Mouse (Mus musculus) left cerebral cortex, postnatal 10 days (tissue): ENCODE measurements around the gene Gpcpd1. TPM values are rescaled to one million over a fixed set of nuclear protein-coding genes. Genes with fewer than 3 reads are reported as not detected.
"Not testable (repeated sequence)": the region's sequence is repeated elsewhere in the genome, so short reads cannot be mapped to it uniquely, and the experiment has no call there.

Experiments used
- DNase-seq, 2 experiments: peaks; one replicate each; pipeline ENCODE4 v3.0.0; 2021 to 2022; ENCODE audit warnings: low spot score in 2 of 2, mixed read lengths in 1 of 2; ENCODE audit errors: extremely low spot score in 1 of 2
- intact Hi-C: fragments of 180-260 bp; cut with DNase I; formaldehyde crosslinking; loops from one replicate; pipeline ENCODE4 v1.15.1; 2025
- total RNA-seq, 2 experiments: library from RNA; stranded (reverse); gene quantifications; 2 replicates each; pipeline ENCODE4 v1.2.3; 2021

Gpcpd1 gene
- total RNA-seq, 2 experiments from 2014 or later = 131 to 150 TPM

DNA sequence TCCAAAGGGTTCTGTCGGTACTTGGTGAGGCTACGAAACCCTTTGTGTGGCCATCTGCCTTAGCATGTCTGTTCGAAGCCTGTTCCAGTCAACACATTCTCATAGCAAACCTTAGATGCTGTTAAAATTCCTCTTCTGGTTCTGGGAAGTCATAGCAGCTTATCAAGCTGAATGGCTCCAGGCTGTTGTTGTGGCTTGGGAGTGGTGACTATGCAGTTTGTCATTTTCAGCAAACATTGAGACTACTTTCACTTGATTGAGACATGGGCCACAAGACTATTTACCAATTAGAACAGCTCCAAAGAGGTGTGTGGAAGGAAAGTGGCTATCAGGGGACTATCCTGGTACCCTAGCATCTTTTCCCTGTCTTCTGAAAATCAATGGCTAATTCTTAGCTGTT is 4.6 kb upstream of the Gpcpd1 start:
- DNase-seq = no peak
- intact Hi-C loops = no loop called here

DNA sequence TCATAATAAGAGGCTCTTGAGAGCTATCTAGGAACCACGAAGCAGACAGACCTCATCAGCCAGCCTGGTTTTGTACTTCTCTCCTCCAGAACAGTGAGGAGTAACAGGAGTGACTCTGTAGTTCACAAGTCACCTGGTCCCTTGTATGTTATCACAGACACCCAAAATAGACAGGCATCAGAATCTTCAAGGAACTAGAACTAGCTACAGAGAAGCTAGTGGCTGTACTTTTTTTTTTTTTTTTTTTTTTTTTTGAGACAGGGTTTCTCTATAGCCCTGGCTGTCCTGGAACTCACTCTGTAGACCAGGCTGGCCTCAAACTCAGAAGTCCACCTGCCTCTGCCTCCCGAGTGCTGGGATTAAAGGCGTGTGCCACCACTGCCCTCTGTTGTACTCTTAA is 4.0 kb upstream of the Gpcpd1 start:
- intact Hi-C loops, DNase-seq: not testable (repeated sequence)

DNA sequence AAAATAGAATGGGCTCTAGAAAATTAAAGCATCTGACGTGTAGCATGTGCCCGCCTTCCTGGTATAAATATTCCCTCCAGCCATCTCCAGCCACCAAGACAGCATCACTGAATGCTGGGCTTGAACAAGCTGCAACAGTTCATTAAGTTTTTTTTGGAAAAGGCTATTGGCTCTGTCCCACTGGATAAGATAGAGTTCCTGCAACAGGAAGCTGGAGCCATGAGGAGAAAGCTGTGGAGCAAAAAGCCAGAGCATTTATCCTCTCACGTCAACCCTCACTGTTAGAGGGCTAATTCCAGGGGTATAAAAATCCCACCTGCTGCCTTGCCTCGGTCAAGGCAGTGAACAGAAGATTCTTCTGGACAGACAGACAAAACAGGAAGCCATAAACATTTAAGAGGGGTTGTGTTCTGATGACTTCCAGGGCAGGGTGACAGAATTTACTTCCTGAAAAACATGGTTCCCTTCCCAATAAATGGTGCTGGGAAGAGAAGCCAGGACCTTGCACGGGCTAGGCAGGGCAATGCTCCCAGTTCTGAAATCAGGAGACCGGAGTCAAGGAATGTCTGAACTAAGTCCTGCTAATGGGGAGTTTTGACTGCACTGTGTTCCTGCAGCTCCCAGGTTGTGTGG is 2.5 kb upstream of the Gpcpd1 start:
- no peak for DNase-seq
- intact Hi-C loops = no loop called here

DNA sequence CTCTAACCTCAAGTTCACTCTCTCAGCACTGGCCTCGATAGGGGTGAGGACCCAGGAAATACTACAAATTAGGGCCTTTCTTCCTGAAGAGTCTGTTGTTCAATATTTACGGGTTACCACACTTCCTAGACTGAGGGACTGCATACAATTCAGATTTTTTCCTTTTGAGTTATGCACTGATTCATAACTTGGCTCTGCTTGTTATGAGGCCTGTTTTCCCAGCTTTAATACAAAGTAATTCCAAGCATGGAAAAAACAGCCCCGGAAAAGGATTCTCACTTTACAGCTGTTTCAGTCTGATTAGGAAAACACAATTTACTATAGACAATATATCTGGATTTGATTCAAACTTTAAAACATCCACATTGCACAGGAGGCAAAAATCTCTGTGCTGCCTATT is 1.5 kb downstream of the Gpcpd1 start:
- intact Hi-C loops = no loop called here

DNA sequence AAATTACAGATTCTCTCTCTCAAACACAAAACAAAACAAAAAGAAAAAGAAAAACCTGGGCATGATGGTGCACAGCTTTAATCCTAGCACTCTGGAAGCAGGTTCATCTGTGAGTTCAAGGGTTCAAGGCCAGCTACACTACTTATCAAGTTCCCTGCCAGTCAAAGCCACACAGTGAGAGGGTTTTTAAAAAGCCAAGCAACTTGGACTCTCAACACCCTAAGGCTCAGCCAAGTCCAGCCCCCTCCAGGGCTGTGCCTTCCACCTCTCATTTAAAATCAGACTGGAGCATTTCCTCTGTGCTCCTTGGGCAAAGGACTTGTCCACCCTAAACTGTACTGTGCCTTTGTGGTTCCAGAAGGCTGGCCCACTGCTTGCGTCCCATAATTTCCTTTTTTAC is 3.3 kb downstream of the Gpcpd1 start:
- peak in 1 of 2 experiments; percentile 27 for DNase-seq
- intact Hi-C loops = no loop called here

More for the DNA sequence above, 1.5 kb downstream of the Gpcpd1 start:
- DNase-seq = no peak

DNA sequence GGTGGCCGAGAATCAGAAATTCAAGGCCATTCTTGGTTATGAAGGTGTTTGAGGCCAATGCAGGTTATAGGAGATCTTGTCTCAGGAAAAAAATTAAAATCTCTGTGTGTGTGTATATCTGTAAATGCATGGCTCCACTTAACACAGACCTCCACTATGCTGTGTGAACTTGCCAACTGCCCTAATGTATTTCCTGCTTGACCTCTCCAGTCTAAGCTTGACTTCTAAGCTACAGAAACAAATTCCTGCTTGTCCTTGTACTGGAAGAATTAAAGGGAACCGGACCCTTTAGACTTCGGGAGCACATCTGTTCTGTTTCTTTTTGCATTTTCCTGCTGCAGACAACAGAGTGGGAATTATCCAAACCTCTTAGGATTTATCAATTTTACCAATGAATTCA is 4.4 kb downstream of the Gpcpd1 start:
- DNase-seq = no peak
- intact Hi-C loops = no loop called here

DNA sequence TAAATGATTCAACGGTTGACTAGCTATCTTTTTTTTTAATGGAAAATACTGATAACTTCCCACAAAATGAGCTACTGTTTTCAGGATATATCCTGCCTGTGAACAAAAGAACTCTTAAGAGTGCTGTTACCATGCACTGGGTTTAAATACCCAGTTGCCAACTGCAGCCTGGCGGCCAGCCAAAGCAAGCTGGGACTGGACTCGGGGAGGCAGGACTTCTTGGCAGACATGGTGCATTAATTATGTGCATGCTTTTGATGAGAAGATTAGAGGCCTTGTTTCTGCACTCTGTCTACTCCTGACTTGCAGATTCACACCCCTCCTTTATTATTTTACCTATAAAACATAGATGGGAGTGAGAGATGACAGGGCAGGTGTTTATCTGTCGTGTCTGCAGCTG is 5.3 kb downstream of the Gpcpd1 start:
- peak; percentile 85 to 89 for DNase-seq
- intact Hi-C loops = no loop called here

DNA sequence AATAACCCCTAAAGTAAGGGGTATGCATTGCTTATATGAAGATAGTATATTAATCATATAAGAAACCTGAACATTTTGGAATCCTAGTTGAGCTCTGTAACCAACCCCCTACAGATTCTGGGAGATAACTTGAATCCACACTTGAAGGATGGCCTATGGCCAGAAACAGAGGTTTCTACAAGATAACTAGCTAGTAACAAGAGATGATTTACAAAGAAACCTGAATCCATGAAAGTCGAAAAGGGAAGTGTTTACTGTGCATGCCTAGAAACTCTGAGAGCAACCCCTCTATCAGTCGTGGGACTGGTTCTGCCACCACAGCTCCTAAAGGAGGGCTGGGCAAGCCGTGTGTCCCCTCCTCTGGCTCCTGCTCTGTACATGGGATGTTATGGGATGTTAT is 7.8 kb downstream of the Gpcpd1 start:
- intact Hi-C loops = loop anchor here (5.0 kb wide), 1 partner anchor 203 kb away; the partner anchor contains the start of gene Chgb
- DNase-seq = no peak

DNA sequence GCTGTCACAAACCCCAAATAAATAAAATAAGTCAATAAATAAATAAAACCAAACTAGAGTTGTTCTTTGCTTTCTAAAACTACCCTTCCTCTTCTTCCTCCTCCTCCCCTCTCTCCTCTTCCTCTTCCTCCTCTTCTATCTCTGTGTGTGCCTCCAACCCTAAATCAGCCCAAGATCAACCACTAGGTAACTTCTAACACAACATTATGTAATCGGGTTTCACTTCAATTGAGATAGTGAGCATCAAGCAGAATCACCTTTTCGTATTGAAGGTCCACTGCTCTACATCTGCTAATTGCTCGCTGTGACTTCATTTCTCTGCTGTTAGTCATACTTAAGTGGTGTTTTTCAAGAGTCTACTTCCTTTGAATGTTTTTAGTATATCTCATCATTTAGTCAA is 8.8 kb downstream of the Gpcpd1 start:
- intact Hi-C loops = loop anchor here (5.0 kb wide), 1 partner anchor 204 kb away; the partner anchor contains the start of gene Chgb
- DNase-seq = no peak

DNA sequence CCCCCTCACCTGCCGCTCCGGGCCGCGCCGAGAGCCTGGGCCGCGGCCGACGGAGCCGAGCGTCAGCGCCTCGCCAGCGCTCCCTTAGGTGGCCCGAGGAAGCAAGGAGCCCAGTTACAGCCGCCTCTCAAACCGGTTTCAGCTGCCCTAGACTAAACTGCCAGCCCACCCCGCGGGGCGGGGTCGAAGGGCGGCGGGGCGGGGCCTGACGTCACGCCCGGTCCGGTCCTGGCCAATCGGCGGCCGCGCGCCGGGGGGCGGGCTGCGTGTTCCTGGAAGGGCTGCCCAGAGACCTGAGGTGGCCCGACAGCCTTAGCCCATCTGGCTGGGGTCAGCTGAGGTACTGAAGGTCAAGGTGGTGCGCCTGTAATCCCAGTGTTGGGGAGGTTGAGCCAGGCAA is 9.5 kb downstream of the Gpcpd1 start:
- intact Hi-C loops = loop anchor here (5.0 kb wide), 1 partner anchor 204 kb away; the partner anchor contains the start of gene Chgb
- peak; percentile 94 to 98 for DNase-seq

DNA sequence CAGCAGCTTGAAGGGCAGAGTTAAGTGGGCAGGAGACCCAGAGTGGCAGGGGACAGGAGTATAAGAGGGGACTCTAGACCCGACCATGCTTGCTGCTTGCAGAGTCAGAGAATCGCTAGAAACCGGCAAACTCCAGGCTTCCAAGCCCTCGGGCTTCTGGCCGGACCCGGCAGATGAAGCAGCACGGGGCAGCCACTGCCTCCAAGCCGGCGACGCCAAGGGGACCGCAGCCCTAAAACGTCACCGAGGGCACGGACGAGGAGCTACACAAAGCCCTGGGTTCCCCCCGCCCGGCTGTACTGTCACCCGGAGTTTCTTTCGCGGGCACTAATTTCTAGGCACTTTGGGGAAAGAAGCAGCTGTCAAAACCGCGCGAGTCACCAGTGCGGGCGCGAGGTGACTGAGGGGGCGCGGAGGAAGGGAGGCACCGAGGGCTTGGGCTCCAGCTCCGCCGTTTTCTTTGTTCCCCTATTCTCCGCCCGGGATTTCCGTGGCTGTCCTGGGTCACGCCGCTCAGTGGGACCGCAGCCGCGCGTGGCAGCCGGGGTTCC is 10.0 kb downstream of the Gpcpd1 start:
- peak; percentile 40 to 74 for DNase-seq
- intact Hi-C loops = loop anchor here (2.0 to 5.0 kb wide), 2 partner anchors 109 to 205 kb away; partner anchors contain the start of genes Chgb and Shld1

DNA sequence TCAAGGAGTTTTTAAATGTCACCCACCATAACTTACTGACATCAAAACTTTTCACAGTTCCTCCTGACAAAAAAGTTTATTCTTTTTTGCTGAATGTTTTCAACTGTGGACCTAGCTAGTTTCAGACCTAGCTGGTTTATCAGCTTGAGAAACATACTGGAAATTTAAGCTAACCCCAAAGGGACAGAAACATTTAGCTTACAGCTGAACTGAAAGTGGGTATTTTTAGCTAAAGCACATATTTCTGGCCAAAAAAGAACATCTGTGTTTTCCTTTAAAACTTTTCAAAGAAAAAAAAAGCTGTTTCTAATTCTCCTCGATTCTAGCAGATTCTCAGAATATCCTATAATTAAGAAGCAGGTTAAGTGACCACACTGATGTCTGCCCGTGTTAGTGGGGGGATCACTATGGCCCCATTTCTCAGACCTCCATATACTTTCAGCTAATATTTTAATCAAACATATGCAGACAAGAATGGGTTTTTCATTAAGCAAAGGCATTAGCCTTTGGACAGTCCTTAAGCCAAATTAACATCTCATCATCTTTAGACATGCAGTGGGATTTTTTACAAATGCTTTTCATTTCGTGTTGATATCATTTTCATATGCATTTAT is 10.9 kb downstream of the Gpcpd1 start:
- DNase-seq = no peak
- intact Hi-C loops = loop anchor here (2.0 to 5.0 kb wide), 2 partner anchors 110 to 206 kb away; partner anchors contain the start of genes Chgb and Shld1

DNA sequence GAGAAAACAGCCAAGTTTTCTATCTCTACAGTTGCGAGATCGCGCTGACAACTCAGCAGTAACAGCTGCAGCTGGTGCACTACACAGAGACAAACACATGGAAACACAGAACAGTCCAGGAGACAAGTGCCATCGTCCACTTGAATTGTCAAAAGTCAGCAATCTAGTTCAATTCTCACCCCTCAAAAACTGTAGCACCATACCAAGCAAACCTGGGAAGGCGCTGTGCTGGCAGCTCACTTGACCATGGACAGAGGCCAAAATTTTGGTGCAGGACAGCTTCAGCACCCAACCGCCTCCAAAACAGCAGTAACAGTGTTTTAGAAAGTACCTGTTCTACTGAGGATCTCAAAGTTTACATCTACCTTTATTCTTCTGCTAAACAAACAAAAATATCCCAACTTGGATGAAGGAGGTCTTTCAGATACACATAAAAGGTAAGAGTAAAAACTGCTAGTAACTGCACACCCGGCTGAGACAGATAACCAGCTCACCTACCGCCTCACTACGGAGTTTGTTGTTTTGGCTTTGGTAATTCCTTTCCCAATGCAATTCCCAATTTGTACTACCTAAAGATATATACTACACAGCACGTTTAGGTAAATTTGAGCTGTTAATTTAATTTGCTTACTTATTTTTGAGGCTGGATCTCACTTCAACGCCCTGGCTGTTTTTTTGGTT is 11.6 kb downstream of the Gpcpd1 start:
- intact Hi-C loops = loop anchor here (2.0 to 5.0 kb wide), 2 partner anchors 111 to 206 kb away; partner anchors contain the start of genes Chgb and Shld1
- DNase-seq = peak in 1 of 2 experiments; percentile 67

DNA sequence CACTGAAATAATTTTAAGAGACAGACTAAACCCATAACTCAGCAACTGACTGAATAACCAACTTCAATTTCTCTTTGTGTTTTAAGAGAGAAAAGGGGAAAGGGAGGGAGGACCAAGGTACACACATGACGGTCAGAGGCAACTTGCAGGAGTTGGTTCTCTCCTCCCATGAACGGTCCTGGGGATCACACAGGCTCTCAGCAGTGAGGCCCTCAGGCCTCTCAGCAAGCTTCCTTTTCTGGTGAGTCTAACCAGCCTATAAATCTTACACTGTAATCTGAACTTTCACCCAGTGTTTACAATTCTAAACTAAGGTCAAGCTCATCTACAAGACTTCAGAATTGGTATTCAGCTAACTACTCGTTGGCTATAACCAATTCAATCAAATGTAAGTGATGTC is 12.3 kb downstream of the Gpcpd1 start:
- no peak for DNase-seq
- intact Hi-C loops = loop anchor here (5.0 kb wide), 1 partner anchor 207 kb away; the partner anchor contains the start of gene Chgb

DNA sequence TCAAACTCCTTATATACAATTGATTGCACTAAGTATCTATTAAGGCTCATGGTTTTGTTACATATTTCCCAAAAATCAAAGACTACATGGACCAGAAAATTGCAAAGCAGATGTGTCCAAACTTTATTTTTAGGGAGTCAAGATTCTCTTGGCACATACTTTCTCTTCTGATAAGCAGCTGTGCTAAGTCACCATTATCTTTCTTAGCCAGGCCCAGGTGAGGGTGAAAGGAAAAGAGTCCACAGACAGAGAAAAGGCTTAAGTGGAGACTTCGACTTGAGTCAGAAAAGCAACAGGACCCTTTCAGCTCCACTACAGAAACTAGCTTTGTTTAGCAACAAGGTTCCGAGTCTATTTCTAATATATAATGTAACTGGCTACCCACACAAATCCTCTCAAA is 14.2 kb downstream of the Gpcpd1 start:
- intact Hi-C loops = no loop called here
- DNase-seq = no peak

DNA sequence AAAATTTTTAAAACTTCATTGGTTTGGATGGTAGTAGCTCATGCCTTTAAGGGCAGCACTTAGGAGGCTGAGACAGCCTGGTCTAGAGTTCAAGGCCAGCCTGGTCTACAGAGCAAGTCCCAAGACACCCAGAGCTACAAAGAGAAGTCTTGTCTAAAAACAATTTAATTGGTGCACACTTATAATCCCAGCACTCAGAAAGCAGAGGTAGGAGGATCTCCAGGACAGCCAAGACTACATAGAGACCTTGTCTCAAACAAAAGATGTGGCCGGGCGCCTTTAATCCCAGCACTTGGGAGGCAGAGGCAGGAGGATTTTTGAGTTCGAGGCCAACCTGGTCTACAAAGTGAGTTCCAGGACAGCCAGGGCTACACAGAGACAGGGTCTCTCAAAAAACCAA is 14.9 kb downstream of the Gpcpd1 start:
- intact Hi-C loops = no loop called here
- no peak for DNase-seq

DNA sequence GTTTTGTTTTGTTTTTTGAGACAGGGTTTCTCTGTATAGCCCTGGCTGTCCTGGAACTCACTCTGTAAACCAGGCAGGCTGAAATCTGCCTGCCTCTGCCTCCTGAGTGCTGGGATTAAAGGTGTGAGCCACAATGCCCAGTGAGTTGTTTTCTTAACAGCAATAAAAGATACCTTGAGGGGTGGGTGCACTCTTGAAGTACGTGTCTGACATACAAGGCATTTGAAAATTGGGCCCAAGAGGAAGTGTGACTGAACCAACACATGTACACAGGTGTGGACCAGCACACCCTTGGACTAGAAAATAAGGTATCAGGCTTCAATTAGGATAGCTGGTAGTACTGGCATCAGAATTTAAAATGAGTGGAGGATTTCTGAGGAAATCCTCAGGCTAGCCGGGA is 16.2 kb downstream of the Gpcpd1 start:
- intact Hi-C loops = no loop called here
- no peak for DNase-seq

DNA sequence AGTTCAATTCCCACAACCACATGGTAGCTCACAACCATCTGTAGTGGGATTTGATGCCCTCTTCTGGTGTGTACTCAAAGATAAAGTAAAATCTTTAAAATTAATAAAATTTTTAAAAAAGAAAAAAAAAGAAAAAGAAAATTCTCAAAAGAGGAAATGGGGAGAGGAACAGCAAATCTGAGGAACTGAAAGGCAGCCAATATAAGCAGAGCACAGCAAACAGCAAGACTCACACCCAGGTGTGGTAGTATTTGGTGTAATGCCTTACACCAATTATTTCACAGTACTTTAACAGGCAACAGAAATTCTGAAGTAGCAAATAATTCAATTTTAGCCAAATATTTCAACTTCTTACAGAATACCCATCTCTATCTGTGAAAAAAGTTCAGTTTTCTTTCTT is 16.7 kb downstream of the Gpcpd1 start:
- DNase-seq = no peak
- intact Hi-C loops = no loop called here

DNA sequence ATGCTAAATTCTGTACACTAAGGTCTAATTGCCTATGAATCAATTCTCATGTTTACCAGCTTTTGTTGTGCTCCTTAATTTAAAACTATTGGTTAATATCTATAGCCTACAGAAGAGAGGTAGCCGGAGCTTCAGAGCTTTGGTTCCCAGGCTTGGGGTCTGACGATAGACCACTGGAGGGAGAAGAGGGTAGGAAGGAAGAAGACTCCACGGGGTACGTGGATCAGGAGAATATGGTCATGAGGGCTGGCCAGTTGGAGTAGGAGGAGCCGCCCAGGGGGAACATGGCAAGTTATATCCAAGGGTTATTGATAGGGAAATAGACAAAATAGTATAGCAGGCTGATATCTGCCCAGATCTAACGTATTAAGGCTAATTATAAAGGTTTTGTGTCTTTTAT is 17.8 kb downstream of the Gpcpd1 start:
- DNase-seq = no peak
- intact Hi-C loops = no loop called here
